Mouse (Mus musculus): ENCODE data around the gene Rchy1. TPM values are rescaled to one million over a fixed set of nuclear protein-coding genes. Genes with fewer than 3 reads are reported as not detected.

Gene Rchy1
- total and polyA plus RNA-seq, 3 experiments: 28.2 to 34.1 (median 32.4) TPM

DNA sequence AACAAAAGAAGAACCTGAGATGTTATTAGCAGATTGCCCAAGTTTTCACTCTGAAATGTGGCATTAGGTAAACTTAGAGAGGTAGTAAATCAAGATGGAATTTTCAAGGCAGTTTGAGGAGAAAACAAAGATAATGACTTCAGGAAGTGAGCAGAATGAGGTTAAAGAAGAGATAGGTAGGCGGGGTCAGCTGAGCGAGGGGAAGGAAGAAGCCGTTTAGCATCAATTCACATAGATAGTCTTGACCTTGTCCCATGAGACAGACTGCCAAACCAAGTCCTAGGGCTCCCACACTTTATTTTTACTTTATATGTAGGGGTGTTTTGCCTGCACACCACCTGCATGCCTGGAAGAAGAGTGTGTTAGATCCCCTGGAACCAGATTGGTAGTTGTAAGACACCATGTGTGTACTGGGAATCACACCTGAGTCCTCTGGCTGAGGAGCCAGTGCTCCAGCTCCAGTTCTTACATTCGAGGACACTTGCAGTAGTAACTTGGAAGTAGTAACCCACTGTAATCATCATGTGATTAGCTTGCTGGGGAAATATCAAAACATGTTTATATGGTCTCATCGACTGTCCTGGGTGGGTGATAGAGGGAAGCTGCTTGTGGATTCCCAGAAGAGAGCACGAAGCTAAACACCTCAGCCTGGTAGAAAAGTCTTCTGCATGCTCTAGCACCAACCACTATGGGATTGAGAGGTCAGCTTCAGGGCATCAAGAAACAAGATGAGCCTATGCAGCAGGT is 28.5 kb upstream of the Rchy1 start:
- Histone ChIP-seq H3K27ac (ENCODE audit: insufficient read depth, low read depth) (no peak overlapping the region), H3K4me3 (replicated peaks in 1 of 3; ENCODE audit: low read depth in 2 of 3, low read length in 2 of 3, poor library complexity in 1 of 3) (no peak overlapping the region), H3K4me2 (ENCODE audit: insufficient read depth, low read depth, poor library complexity, severe bottlenecking) (no peak overlapping the region), H3K4me1 (ENCODE audit: control insufficient read depth in 1 of 2, insufficient read depth in 2 of 2) (peaks cover 11 to 56% of the 10 kb centered on the region in 2 experiments; a peak in 3 of 4 replicates), H3K36me3 (replicated peaks in 1 of 2; ENCODE audit: control insufficient read depth in 1 of 2, insufficient read depth in 1 of 2, low read length in 1 of 2) (no peaks in the 10 kb centered on the region), H3K9ac (ENCODE audit: insufficient read depth, low read depth) (no peak overlapping the region), H3K79me2 (replicated peaks; ENCODE audit: control insufficient read depth, extremely low read depth, insufficient read depth, poor library complexity, severe bottlenecking) (no peaks in the 10 kb centered on the region), H3K27me3 (replicated peaks) (no peaks in the 10 kb centered on the region), H3K9me3 (replicated peaks; ENCODE audit: low read length) (peaks cover 2% of the 10 kb centered on the region)
- no peak for DNase-seq (ENCODE audit: extremely low read depth)
- in situ Hi-C loops (cut with MboI; ENCODE audit: low pct_ligation_motif_present, low pct_unique_long_range_greater_than_20kb, low sequenced_read_pairs): no loop called here
- no peak for TF ChIP-seq NELFE (IDR thresholded peaks at IDR 0.05; ENCODE audit: low read depth, low read length)
- no peak for TF ChIP-seq USF1 (IDR thresholded peaks at IDR 0.05; ENCODE audit: low read depth, low read length)
- no peak for TF ChIP-seq MEF2A (IDR thresholded peaks at IDR 0.05; ENCODE audit: borderline replicate concordance, low read depth, low read length)
- TF ChIP-seq ELF1 (IDR thresholded peaks at IDR 0.05; ENCODE audit: low read depth, low read length): no peak
- no peak for TF ChIP-seq RCOR1 (conservative IDR thresholded peaks at IDR 0.05; ENCODE audit: low read depth, low read length)
- TF ChIP-seq E2F4 (IDR thresholded peaks at IDR 0.05; ENCODE audit: insufficient replicate concordance, low read depth, low read length): no peak
- no peak for TF ChIP-seq USF2 (conservative IDR thresholded peaks at IDR 0.05; ENCODE audit: low read depth, low read length)
- dilution Hi-C loops (cut with MboI; ENCODE audit: extremely low pct_ligation_motif_present, extremely low pct_unique_long_range_greater_than_20kb, low sequenced_read_pairs): no loop called here

DNA sequence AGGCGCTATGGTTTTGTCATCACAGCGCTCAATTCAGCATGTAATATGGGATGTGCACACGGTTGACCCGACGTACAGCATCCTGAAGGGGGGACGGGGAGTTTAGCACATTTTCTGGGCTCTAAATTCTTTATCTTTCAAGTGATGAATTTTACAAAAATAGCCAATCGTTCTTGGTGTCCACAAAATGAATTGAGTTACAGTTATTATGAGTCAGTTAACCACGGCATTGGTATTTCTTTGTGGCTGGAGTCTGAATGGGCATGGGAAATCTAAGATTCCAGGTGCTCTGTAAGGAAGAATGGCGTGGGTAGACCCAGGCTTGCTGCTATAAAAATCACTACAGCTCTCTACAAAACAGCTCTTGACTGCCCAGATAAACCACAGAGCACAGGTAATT is 26.4 kb upstream of the Rchy1 start:
- TF ChIP-seq MAZ (IDR thresholded peaks at IDR 0.05; ENCODE audit: low read depth, low read length) (no peak), TBP (conservative IDR thresholded peaks at IDR 0.05; ENCODE audit: low read depth, low read length) (no peak), IRF4 (IDR thresholded peaks at IDR 0.05; ENCODE audit: low read depth, low read length) (no peak), RAD21 (IDR thresholded peaks at IDR 0.05; ENCODE audit: low read depth, low read length) (no peak), USF2 (conservative IDR thresholded peaks at IDR 0.05; ENCODE audit: low read depth, low read length) (no peak), CHD1 (IDR thresholded peaks at IDR 0.05; ENCODE audit: low read depth, low read length) (no peak), ZKSCAN1 (IDR thresholded peaks at IDR 0.05; ENCODE audit: borderline replicate concordance, low read depth, low read length) (no peak)
- H3K4me2 ChIP-seq (ENCODE audit: insufficient read depth, low read depth, poor library complexity, severe bottlenecking): no peak overlapping the region
- no peaks in the 10 kb centered on the region for H3K27me3 ChIP-seq (replicated peaks)
- peaks cover 15 to 64% of the 10 kb centered on the region in 2 experiments; a peak in 3 of 4 replicates for H3K4me1 ChIP-seq (ENCODE audit: control insufficient read depth in 1 of 2, insufficient read depth in 2 of 2)
- no peak overlapping the region for H3K9ac ChIP-seq (ENCODE audit: insufficient read depth, low read depth)
- dilution Hi-C loops (cut with MboI; ENCODE audit: extremely low pct_ligation_motif_present, extremely low pct_unique_long_range_greater_than_20kb, low sequenced_read_pairs) (no loop called here), in situ Hi-C loops (cut with MboI; ENCODE audit: low pct_ligation_motif_present, low pct_unique_long_range_greater_than_20kb, low sequenced_read_pairs) (no loop called here)
- H3K9me3 ChIP-seq (replicated peaks; ENCODE audit: low read length): peaks cover 4% of the 10 kb centered on the region
- no peak overlapping the region for H3K27ac ChIP-seq (ENCODE audit: insufficient read depth, low read depth)
- no peaks in the 10 kb centered on the region for H3K36me3 ChIP-seq (replicated peaks in 1 of 2; ENCODE audit: control insufficient read depth in 1 of 2, insufficient read depth in 1 of 2, low read length in 1 of 2)
- no peak for DNase-seq (ENCODE audit: extremely low read depth)
- no peak overlapping the region for H3K4me3 ChIP-seq (replicated peaks in 1 of 3; ENCODE audit: low read depth in 2 of 3, low read length in 2 of 3, poor library complexity in 1 of 3)
- no peaks in the 10 kb centered on the region for H3K79me2 ChIP-seq (replicated peaks; ENCODE audit: control insufficient read depth, extremely low read depth, insufficient read depth, poor library complexity, severe bottlenecking)
